Mouse (Mus musculus) midbrain, embryonic 11.5 days (tissue): ENCODE results near the gene Arl5a. TPM values are rescaled to one million over a fixed set of nuclear protein-coding genes. Genes with fewer than 3 reads are reported as not detected.

ENCODE experiments used
- ATAC-seq: fragments of 200-750 bp; cut with Nextera tagmentation; 2 replicates; pipeline ENCODE4 v1.8.0; 2017; ENCODE audit warnings: moderate TSS enrichment, moderate library complexity; ENCODE audit not compliant: low FRiP score
- DNase-seq: peaks from one replicate; pipeline ENCODE4 v3.0.0; 2015; ENCODE audit warnings: low spot score; ENCODE audit errors: missing footprints
- H3K27ac ChIP-seq: fragments of 300-500 bp; sonication (generic); 2 replicates; pipeline ENCODE4 v1.5.1; 2014; ENCODE audit warnings: low read depth, low read length
- H3K27me3 ChIP-seq: fragments of 300-500 bp; sonication (generic); 2 replicates; pipeline ENCODE4 v1.6.1; 2014; ENCODE audit warnings: mild to moderate bottlenecking, low read length, moderate library complexity, mixed read lengths; ENCODE audit not compliant: control insufficient read depth, insufficient read depth
- H3K36me3 ChIP-seq: fragments of 300-500 bp; sonication (generic); 2 replicates; pipeline ENCODE4 v1.6.1; 2014; ENCODE audit warnings: mild to moderate bottlenecking, low read length, moderate library complexity, mixed read lengths; ENCODE audit not compliant: control insufficient read depth, insufficient read depth
- H3K4me1 ChIP-seq: fragments of 300-500 bp; sonication (generic); 2 replicates; pipeline ENCODE4 v1.6.1; 2014; ENCODE audit warnings: low read length; ENCODE audit not compliant: control insufficient read depth, insufficient read depth
- H3K4me2 ChIP-seq: fragments of 300-500 bp; sonication (generic); 2 replicates; pipeline ENCODE4 v1.6.1; 2014; ENCODE audit warnings: mild to moderate bottlenecking, moderate library complexity
- H3K4me3 ChIP-seq: fragments of 300-500 bp; sonication (generic); 2 replicates; pipeline ENCODE4 v1.5.1; 2014; ENCODE audit warnings: low read depth, low read length
- H3K9ac ChIP-seq: fragments of 300-500 bp; sonication (generic); 2 replicates; pipeline ENCODE4 v1.6.1; 2014; ENCODE audit warnings: low read length
- H3K9me3 ChIP-seq: fragments of 300-500 bp; sonication (generic); 2 replicates; pipeline ENCODE4 v1.6.1; 2016; ENCODE audit warnings: low read length; ENCODE audit not compliant: control insufficient read depth
- WGBS: fragments of 180-500 bp; shearing (Covaris S2); extraction: QIAGEN DNeasy Blood & Tissue Kit; methylation state at CpG from one replicate; pipeline ENCODE4 v1.1.7; 2014; 5-methylcytosine and 5-hydroxymethylcytosine counted together
- polyA plus RNA-seq: library from polyadenylated mRNA; unstranded; fragments of >200 nt; fragmentation: Nextera tagmentation; extraction: Ambion mirVana; gene quantifications from 2 replicates; pipeline ENCODE4 v1.2.1, GENCODE M21; 2014

Arl5a gene
- polyA plus RNA-seq, 1 experiment from 2014 or later = 77.9 TPM

DNA sequence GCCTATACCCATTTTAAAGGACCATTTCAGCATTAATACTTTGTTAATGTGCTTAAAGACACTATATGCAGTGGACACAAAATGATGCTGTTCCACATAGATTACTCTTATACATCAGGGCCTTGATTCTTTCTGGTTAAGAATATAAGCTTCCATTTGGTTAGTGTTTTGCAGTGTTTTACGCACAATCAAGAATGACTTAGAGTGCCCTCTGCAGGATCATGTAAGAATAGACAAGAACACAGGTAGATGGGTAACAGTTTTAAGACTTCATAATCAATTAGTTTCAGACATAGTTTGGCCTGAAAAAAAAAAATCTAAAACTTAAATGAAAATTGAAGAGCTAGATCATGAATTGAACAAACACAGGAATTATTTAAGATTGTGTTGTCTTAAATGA is 18.2 kb downstream of the Arl5a start:
- Histone ChIP-seq H3K36me3 (peaks cover 40% of the 10 kb centered on the region), H3K4me2 (no peak overlapping the region), H3K4me1 (no peaks in the 10 kb centered on the region), H3K27me3 (no peaks in the 10 kb centered on the region), H3K9ac (no peak overlapping the region), H3K27ac (no peak overlapping the region), H3K4me3 (no peak overlapping the region), H3K9me3 (peaks cover 22% of the 10 kb centered on the region)
- DNase-seq (no peak), ATAC-seq (no peak)
- 94% methylated on average over 1 of the region's 1 CpGs for WGBS

DNA sequence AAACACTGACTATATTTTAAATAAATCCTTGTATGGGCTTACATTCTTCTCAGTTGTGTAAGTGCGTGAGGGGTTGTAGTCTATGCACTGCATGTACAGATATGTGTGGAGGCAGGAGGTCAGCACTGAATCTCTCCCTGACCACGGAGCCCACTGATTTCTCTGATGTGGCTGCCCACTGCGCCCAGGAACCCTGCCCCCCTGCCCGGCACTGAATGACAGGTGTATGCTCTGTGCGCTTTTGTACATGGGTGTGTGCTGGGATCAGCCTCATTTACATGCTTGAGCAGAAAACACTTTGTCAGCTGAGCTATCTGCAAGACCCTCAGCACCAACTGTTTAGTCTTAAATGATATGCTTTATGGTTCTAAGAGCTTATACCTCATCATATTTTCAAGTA is 19.5 kb downstream of the Arl5a start:
- no peak for ATAC-seq
- 94% methylated on average over 5 of the region's 5 CpGs for WGBS
- H3K36me3 ChIP-seq = peaks cover 28% of the 10 kb centered on the region

DNA sequence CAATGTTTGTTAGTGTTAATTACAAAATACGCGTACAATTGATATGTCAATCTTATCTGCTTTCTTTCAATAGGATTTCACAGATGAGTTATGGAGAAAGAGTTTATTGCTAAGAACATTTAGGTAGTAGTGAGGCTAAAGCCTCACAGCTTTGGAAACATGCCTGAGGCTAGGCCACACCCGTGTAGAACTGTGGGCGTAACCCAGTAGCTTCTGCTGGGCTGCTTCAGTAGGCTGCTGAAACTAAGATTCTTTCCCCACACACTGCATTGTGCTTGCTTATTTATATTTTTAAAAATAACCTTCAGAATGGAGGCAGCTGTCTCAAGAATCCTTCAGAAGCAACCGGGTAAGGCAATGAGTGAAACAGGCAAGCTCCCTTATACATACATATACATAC is 30.2 kb downstream of the Arl5a start:
- Histone ChIP-seq H3K36me3 (no peaks in the 10 kb centered on the region), H3K27me3 (no peaks in the 10 kb centered on the region), H3K27ac (no peak overlapping the region), H3K4me3 (no peak overlapping the region), H3K9ac (no peak overlapping the region), H3K4me1 (no peaks in the 10 kb centered on the region), H3K4me2 (no peak overlapping the region), H3K9me3 (no peaks in the 10 kb centered on the region)
- WGBS = 93% methylated on average over 5 of the region's 5 CpGs
- DNase-seq (no peak), ATAC-seq (no peak)

More for the DNA sequence above, 19.5 kb downstream of the Arl5a start:
- DNase-seq = no peak
- H3K9me3 ChIP-seq = peaks cover 10% of the 10 kb centered on the region
- H3K9ac ChIP-seq = no peak overlapping the region
- no peak overlapping the region for H3K4me2 ChIP-seq
- H3K4me3 ChIP-seq = no peak overlapping the region
- no peaks in the 10 kb centered on the region for H3K4me1 ChIP-seq
- H3K27ac ChIP-seq = no peak overlapping the region
- H3K27me3 ChIP-seq = no peaks in the 10 kb centered on the region

DNA sequence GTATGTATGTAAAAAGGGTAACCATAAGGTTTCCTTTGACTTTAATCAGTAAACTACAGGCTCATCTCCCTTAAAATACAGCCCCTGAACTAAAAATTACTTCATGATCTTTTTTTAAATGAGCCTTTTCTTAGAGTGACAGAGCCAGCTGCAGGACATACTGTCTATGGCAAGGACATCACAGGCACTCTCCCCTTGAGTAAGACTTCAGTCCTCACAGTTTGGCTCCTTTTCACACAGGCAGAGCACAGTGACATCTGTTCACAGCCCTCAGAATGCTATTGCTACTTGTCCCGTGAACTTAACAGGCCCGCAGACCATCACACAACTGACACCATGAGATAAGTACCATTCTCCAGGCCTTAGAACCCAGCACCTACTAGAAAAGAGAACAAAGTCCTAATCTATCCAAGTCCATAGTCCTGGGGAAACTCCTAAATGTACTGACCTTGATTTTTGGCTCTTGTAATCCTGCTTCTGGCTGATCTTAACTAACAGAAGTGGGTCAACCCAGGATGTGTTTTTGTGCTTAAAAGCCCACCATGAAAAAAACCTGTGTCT is 34.2 kb downstream of the Arl5a start:
- Histone ChIP-seq H3K4me3 (no peak overlapping the region), H3K9ac (no peak overlapping the region), H3K27me3 (no peaks in the 10 kb centered on the region), H3K4me1 (no peaks in the 10 kb centered on the region), H3K27ac (no peak overlapping the region), H3K4me2 (no peak overlapping the region), H3K36me3 (no peaks in the 10 kb centered on the region), H3K9me3 (no peaks in the 10 kb centered on the region)
- WGBS = 81% methylated on average over 2 of the region's 2 CpGs
- no peak for ATAC-seq
- DNase-seq = no peak

DNA sequence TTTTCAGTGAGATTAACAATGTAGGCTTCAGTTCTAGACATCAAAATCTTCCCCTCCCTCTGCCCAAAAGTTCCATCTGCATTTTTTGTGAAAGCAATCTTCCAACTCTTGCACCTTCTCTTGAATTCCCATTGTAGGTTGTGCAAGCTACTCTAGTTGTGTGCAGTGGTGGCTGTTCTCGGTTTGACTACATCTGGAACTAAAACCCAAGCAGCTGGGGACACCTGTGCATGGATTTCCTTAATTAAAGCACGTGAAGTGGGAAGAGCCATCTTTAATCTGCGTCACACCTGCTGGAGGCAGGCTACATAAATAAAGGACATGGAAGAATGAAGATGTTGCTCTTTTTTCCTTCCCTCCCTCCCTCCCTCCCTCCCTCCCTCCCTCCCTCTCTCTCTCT is 34.7 kb downstream of the Arl5a start:
- H3K27me3 ChIP-seq = no peaks in the 10 kb centered on the region
- no peaks in the 10 kb centered on the region for H3K4me1 ChIP-seq
- H3K4me2 ChIP-seq = no peak overlapping the region
- DNase-seq (no peak), ATAC-seq (no peak)
- H3K9ac ChIP-seq = no peak overlapping the region
- no peaks in the 10 kb centered on the region for H3K36me3 ChIP-seq
- no peak overlapping the region for H3K27ac ChIP-seq
- no peak overlapping the region for H3K4me3 ChIP-seq
- 82% methylated on average over 3 of the region's 3 CpGs for WGBS
- no peaks in the 10 kb centered on the region for H3K9me3 ChIP-seq

DNA sequence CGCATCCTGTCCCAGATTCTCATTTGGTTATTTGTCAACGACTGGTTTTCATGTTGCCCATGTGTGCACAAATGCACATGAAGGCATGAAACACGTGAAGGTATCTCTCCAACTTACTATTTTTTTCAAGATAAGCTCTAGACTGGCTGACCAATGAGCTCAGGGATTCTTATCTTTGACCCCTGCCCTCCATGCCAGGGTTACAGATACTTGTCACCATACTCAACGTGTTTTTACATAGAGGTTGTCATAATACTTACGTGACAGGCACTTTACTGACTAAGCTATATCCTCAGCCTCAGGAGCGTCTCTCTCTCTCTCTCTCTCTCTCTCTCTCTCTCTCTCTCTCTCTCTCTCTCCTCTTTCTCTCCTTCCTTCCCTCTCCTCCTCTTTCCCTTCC is 38.2 kb downstream of the Arl5a start:
- Histone ChIP-seq H3K9ac (no peak overlapping the region), H3K27ac (no peak overlapping the region), H3K36me3 (no peaks in the 10 kb centered on the region), H3K4me3 (no peak overlapping the region), H3K27me3 (no peaks in the 10 kb centered on the region), H3K4me1 (no peaks in the 10 kb centered on the region), H3K4me2 (no peak overlapping the region), H3K9me3 (no peaks in the 10 kb centered on the region)
- no peak for DNase-seq
- WGBS = 88% methylated on average over 6 of the region's 6 CpGs
- ATAC-seq = no peak

DNA sequence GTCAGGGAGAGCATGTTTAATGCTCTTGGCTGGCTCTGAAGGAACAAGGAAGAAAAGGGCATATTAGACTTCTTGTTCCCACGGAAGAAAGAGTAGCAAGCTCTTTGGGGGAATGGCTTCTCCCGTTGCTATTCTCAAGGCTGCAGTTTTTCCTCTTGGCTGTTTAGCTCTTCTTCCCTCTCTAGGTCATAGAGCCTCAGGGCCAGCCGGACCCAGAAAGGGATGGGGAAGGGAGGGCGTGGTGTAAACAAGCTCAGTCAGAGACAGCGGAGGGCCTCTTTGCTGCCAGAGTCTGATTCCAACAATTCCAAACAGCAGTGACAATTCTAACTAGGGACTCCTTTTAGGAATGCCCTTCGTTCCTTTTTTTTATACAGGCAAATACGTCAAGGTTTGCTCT is 38.7 kb downstream of the Arl5a start:
- Histone ChIP-seq H3K27me3 (no peaks in the 10 kb centered on the region), H3K9me3 (no peaks in the 10 kb centered on the region), H3K9ac (no peak overlapping the region), H3K4me3 (no peak overlapping the region), H3K36me3 (no peaks in the 10 kb centered on the region), H3K4me2 (no peak overlapping the region), H3K27ac (no peak overlapping the region), H3K4me1 (no peaks in the 10 kb centered on the region)
- DNase-seq = no peak
- WGBS = 76% methylated on average over 7 of the region's 7 CpGs
- no peak for ATAC-seq

DNA sequence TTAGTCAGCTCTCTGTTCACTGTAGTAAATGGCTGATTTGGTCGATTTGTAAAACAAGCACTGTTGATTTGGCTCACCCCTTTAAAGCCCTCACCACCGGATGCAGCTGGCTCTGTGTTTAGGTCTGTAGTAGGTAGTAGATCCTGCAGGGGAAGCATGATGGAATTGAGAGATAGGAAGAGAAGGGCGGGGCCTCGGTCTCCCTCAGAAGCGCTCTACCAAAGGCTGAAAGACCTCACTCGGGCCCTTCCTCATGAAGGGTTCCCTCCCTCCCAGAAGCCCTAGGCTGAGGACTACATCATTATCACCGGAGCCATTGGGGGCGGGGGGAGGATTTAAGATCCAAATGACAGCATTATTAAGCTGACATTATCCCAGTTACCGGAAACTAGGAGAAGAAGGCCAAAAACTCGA is 45.8 kb downstream of the Arl5a start:
- Histone ChIP-seq H3K27me3 (no peaks in the 10 kb centered on the region), H3K36me3 (no peaks in the 10 kb centered on the region), H3K27ac (no peak overlapping the region), H3K4me1 (no peaks in the 10 kb centered on the region), H3K9me3 (no peaks in the 10 kb centered on the region), H3K4me2 (no peak overlapping the region), H3K4me3 (no peak overlapping the region), H3K9ac (no peak overlapping the region)
- 79% methylated on average over 10 of the region's 10 CpGs for WGBS
- no peak for DNase-seq
- ATAC-seq = no peak

DNA sequence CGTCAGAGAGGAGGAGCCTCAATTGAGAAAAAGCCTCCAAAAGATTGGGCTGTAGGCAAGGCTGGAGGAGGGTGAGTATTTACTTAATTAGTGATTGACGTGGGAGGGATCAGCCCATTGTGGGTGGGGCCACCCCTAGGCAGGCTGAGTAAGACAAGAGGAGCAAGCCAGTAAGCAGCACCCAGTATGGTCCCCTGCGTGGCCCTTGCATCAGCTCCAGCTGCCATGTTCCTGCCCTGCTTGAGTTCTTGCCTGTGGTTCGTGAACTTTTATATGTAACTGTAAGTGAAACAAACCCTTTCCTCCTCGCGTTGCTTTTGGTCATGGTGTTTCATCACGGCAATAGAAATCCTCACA is 46.3 kb downstream of the Arl5a start, which contains the start of gene Neb:
TSS of gene Neb (minus strand) at position 27 of the 357 bp plus-strand sequence.
- Histone ChIP-seq H3K4me2 (no peak within 1 kb of the TSS), H3K27ac (no peak within 1 kb of the TSS), H3K4me3 (no peak within 1 kb of the TSS), H3K27me3 (no peaks in the 10 kb centered on the region), H3K9me3 (no peaks in the 10 kb centered on the region), H3K4me1 (no peaks in the 10 kb centered on the region), H3K9ac (no peak within 1 kb of the TSS), H3K36me3 (no peaks in the 10 kb centered on the region)
- WGBS = 58% methylated on average over 7 of the region's 7 CpGs
- DNase-seq (no peak), ATAC-seq (no peak)
